Mouse (Mus musculus) T-helper 1 cell (primary cell): ENCODE results near the gene Jmjd4.

Experiments used
- in situ Hi-C: fragments of 300-600 bp; cut with MboI, MseI; formaldehyde crosslinking; loops from one replicate; pipeline ENCODE4 v1.15.1; 2025; ENCODE audit warnings: high pct_unique_total_duplicates

Jmjd4 gene

GRCm38 (mm10) chr11:59471413-59472325 lies 21.8 kb downstream of the Jmjd4 start:
- in situ Hi-C loops, result no loop called here

- in situ Hi-C loops, result no loop called here
Observed at GRCm38 (mm10) chr11:59472326-59472677, 22.5 kb downstream of the Jmjd4 start, which contains the start of gene Zfp867. Gene Zfp867 (minus strand): TSS chr11:59472474.

- in situ Hi-C loops, result no loop called here
Observed at GRCm38 (mm10) chr11:59477240-59477639, 27.4 kb downstream of the Jmjd4 start.

DNA sequence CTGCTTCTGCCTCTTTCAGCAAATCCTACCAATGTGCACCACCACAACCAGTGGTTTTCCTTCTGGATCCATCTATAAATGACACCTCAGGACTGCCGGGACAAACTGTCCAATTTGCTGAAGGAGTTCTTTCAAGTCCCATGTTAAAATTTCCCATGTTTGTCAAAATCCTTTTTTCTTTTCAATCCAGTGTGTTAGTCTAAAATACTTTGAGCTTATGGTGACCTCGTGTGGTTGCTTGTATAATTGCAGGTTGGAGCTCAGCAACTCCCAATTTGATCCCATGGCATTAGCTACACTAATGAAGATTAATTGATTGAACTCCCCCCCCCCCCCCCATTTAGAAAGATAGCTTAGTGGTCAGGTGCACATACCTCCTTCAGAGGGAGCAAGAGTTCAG lies 33.4 kb downstream of the Jmjd4 start:
- in situ Hi-C loops, result loop anchor here (5.0 kb wide), 1 partner anchor 181 kb away; no protein-coding TSS in a partner anchor

DNA sequence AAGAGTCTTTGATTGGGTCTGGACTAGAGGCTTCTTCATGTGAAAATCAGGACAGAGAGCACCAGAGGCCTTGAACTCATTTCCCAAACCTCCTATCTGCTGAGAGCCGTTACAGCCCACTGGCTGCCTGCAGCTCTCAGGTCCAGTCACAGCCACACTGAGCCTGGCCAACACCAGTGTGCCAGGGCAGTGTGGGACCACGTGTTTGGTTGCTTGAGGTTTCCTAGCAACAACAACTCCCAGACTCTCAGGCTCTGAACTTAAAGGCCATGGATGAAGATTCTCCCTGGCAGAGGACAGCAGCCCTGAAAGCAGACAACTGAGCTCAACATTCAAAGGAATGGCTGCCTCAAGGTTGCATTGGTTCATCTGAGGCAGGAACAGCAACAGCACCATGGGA lies 35.8 kb downstream of the Jmjd4 start:
- in situ Hi-C loops, result no loop called here

DNA sequence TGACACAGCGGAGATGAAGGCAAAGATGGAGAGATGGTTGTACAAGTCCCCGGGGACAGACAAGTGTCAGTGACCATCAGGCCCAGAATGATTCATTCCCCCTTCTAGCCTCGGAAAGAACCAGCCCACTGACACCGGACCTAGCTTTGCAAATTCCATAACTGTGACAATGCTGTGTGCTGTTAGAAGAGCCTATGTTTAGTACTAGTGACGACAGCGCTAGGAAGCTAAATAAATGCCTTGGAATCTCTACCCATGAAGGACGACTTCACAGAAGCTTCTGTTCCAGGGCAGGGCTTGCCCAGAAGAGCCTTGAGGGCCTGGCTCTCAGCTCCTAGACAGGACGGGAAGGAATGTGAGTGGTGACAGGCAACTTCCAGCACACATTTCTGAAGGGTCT lies 36.4 kb downstream of the Jmjd4 start:
- in situ Hi-C loops, result no loop called here

GRCm38 (mm10) chr11:59496672-59497310 lies 46.9 kb downstream of the Jmjd4 start:
- in situ Hi-C loops, result no loop called here

- in situ Hi-C loops, result no loop called here
Observed at GRCm38 (mm10) chr11:59497747-59498146, 47.9 kb downstream of the Jmjd4 start.

GRCm38 (mm10) chr11:59501978-59502700 lies 52.3 kb downstream of the Jmjd4 start:
- in situ Hi-C loops, result no loop called here

- in situ Hi-C loops, result no loop called here
Observed at GRCm38 (mm10) chr11:59505351-59505838, 55.5 kb downstream of the Jmjd4 start.

GRCm38 (mm10) chr11:59505839-59506712 lies 56.2 kb downstream of the Jmjd4 start:
- in situ Hi-C loops, result no loop called here

DNA sequence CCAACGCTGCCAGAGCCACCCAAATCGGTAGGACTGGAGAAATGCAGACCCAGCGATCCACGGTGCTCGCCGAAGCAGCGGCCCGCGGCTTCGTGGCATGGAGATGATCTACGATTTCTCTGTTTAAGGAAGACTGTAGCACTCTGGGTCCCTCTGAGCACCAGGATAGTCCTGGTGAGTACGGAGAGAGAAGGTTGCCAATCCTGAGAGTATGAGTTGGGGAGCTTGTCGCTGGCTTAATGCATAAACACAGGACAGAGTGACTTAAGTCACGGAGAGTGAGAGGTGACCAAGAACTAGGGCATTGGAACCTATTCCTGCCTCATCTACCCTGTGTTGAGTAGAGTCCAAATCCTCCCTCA lies 56.8 kb downstream of the Jmjd4 start:
- in situ Hi-C loops, result no loop called here
